Mouse (Mus musculus) 416B (cell line): ENCODE measurements around the gene Mlana.

ENCODE experiments used
- DNase-seq: peaks from one replicate; pipeline ENCODE4 v3.0.0; 2011; ENCODE audit warnings: low read depth

The Mlana gene

DNA sequence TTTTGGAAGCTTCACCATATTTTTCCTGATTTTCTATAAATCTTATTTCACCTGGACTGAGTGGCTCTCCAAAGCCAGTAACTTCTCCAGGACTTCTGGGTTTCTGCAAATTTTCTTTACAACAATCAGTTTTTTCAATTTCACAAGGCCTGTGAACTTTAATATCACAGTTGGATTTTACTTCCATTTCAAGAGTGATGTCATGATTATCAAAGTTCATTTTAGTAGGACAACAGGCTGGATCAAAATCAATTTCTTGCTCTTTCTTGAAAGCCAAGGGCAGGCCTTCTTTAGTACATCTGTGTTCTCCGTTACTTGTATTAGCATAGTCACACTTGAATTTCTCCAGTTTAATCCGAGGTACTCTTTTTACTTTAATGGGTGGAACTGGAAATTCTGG is 56.3 kb downstream of the Mlana start:
- no peak for DNase-seq
